Comparison of ENCODE assay signal across 9 mouse cellular contexts in the genomic region with DNA sequence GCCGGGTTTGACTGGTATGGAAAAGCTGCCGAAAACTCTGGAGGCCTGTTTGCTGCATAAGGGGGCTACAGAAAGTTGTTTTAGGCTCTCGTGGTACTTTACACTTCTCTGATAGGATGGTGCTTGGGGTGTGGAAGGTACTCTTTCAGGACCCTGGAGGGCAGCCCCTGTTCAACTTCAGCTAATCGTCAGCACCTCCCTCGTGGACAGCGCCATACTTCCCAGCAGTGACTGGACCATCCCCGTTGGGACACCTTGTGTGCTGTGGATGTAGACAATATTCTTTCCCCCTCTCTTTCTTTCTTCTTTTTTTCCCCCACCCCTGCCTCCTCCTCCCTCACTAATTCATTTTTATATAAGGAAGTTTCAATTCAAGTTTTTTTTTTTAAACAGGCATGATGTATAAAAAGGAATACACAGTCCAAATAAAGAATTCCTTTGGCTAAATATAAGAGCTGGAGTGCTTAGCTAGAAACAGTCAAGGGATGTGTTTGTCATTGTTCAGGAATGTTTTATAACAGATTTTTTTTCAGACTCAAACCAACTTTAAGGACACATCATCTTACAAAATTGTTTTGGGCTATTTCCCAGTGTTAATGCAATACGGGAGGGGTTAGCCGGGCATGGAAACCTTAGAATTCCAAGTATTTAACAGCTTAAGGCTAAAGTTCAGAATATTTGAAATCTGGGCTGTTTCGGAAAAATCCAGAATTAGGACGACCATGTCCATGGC.
DNase-seq lines count a peak whose midpoint lies in the region; ATAC-seq and TF ChIP-seq lines count a peak whose summit lies in the region.
"Had no signal": no experiment of that assay in that cellular context is flagged by ENCODE, and none has a peak within 500 bp of the region (broad histone marks: within the 10 kb centered on the region; RNA-seq: fewer than 3 reads in every experiment).

No protein-coding gene starts in this region.

- H3K36me3 ChIP-seq in liver, postnatal 0 days (replicated peaks; ENCODE audit: insufficient read depth, low read length): no peaks in the 10 kb centered on the region
- H3K36me3 ChIP-seq in embryonic facial prominence, embryonic 14.5 days (ENCODE audit: control insufficient read depth, insufficient read depth, low read length): no peaks in the 10 kb centered on the region

- WGBS in liver, postnatal 0 days (ENCODE audit: insufficient replicate concordance): 48% methylated on average over 11 of the region's 11 CpGs
- WGBS in embryonic facial prominence, embryonic 14.5 days: 53% methylated on average over 11 of the region's 11 CpGs

- no peak overlapping the region for H3K9ac ChIP-seq in liver, postnatal 0 days (replicated peaks)
- no peak overlapping the region for H3K9ac ChIP-seq in embryonic facial prominence, embryonic 14.5 days (ENCODE audit: low read depth, low read length)

- TF ChIP-seq EP300 in liver, postnatal 0 days (IDR thresholded peaks at IDR 0.05; ENCODE audit: low read depth): no peak

- no peak overlapping the region for H3K4me2 ChIP-seq in liver, postnatal 0 days (ENCODE audit: low read depth, low read length)
- H3K4me2 ChIP-seq in embryonic facial prominence, embryonic 14.5 days (ENCODE audit: low read depth, low read length): no peak overlapping the region

- peak; percentile 65 for DNase-seq in adrenal gland, postnatal 10 days
- no peak for DNase-seq in adrenal gland, adult 8-10 months
- peak; percentile 38 for DNase-seq in liver, postnatal 0 days
- no peak for DNase-seq in liver
- peak; percentile 72 for DNase-seq in embryonic facial prominence, embryonic 14.5 days (ENCODE audit: low spot score)
- DNase-seq in urinary bladder, postnatal 4 days (ENCODE audit: low spot score in 2 of 2): no peak
- no peak for DNase-seq in cerebellum, adult 8-10 months
- DNase-seq: kidney, adult 8-10 months had no signal

- no peaks in the 10 kb centered on the region for H3K9me3 ChIP-seq in liver, postnatal 0 days (ENCODE audit: low read length)
- H3K9me3 ChIP-seq in embryonic facial prominence, embryonic 14.5 days (ENCODE audit: control insufficient read depth, low read length): no peaks in the 10 kb centered on the region

- H3K27ac ChIP-seq in liver, postnatal 0 days (ENCODE audit: low read depth): no peak overlapping the region
- H3K27ac ChIP-seq in embryonic facial prominence, embryonic 14.5 days (replicated peaks; ENCODE audit: low read depth, low read length): no peak overlapping the region

- H3K27me3 ChIP-seq in liver, postnatal 0 days (ENCODE audit: insufficient read depth, low read length): no peaks in the 10 kb centered on the region
- no peaks in the 10 kb centered on the region for H3K27me3 ChIP-seq in embryonic facial prominence, embryonic 14.5 days (replicated peaks; ENCODE audit: control insufficient read depth, insufficient read depth, low read length)

- no peak overlapping the region for H3K4me3 ChIP-seq in liver, postnatal 0 days (ENCODE audit: low read depth, low read length)
- H3K4me3 ChIP-seq in embryonic facial prominence, embryonic 14.5 days (ENCODE audit: low read depth, low read length): no peak overlapping the region

- no peak for ATAC-seq in liver, postnatal 0 days
- ATAC-seq in embryonic facial prominence, embryonic 14.5 days (ENCODE audit: low read depth): no peak
- peak; percentile 59 for ATAC-seq in megakaryocyte-erythroid progenitor cell, adult 5-6 weeks (replicated peaks; ENCODE audit: low FRiP score, low TSS enrichment, poor library complexity, severe bottlenecking)

- no peak for TF ChIP-seq CTCF in liver, postnatal 0 days (IDR thresholded peaks at IDR 0.05; ENCODE audit: low read depth)

- H3K4me1 ChIP-seq in liver, postnatal 0 days (ENCODE audit: insufficient read depth): no peaks in the 10 kb centered on the region
- peaks cover 3% of the 10 kb centered on the region; the same call in 1 of the 2 replicates for H3K4me1 ChIP-seq in embryonic facial prominence, embryonic 14.5 days (ENCODE audit: control insufficient read depth, insufficient read depth, low read length)

Comparison
In these comparisons a context has a peak if more than half of its experiments do, and no peak if none do; other contexts are left out.
1. DNase-seq: peak in adrenal gland, postnatal 10 days (single experiment), liver, postnatal 0 days (single experiment) and embryonic facial prominence, embryonic 14.5 days (single experiment); none in adrenal gland, adult 8-10 months (single experiment), liver (single experiment), urinary bladder, postnatal 4 days (0 of 2) and cerebellum, adult 8-10 months (single experiment).